Mouse (Mus musculus) E14TG2a.4 (cell line): Measurements from ENCODE around the gene Ppfibp2.

Source experiments
- H3K27me3 ChIP-seq: 2 replicates; pipeline ENCODE4 v1.6.1; 2014; ENCODE audit warnings: low read length, control low read depth; ENCODE audit not compliant: insufficient read depth
- H3K36me3 ChIP-seq: 2 replicates; pipeline ENCODE4 v1.6.1; 2014; ENCODE audit warnings: low read length, control low read depth; ENCODE audit not compliant: insufficient read depth
- H3K4me1 ChIP-seq: replicated peaks from 2 replicates; pipeline ENCODE4 v1.6.1; 2014; ENCODE audit warnings: low read depth, low read length, control low read depth
- H3K4me3 ChIP-seq: replicated peaks from 2 replicates; pipeline ENCODE4 v1.5.1; 2014; ENCODE audit warnings: mild to moderate bottlenecking, low read length
- H3K9me3 ChIP-seq: 2 replicates; pipeline ENCODE4 v1.6.1; 2014; ENCODE audit warnings: low read length, control low read depth
- CTCF ChIP-seq: conservative IDR thresholded peaks from 2 replicates; pipeline ENCODE4 v1.5.1; 2014; ENCODE audit warnings: low read length
- NANOG ChIP-seq: IDR thresholded peaks from 2 replicates; pipeline ENCODE4 v1.6.1; 2014; ENCODE audit warnings: borderline replicate concordance, low read length, mixed read lengths
- POU5F1 ChIP-seq: IDR thresholded peaks from 2 replicates; pipeline ENCODE4 v1.6.1; 2014; ENCODE audit warnings: low read length, borderline replicate concordance

The Ppfibp2 gene

GRCm38 (mm10) chr7:107594857-107595402, at the start of gene Ppfibp2:
Ppfibp2 (plus strand) TSS chr7:107595207.
- no peaks in the 10 kb centered on the region for H3K36me3 ChIP-seq
- peaks cover 34% of the 10 kb centered on the region for H3K4me1 ChIP-seq
- H3K9me3 ChIP-seq = peaks cover 12% of the 10 kb centered on the region
- no peak for TF ChIP-seq NANOG
- TF ChIP-seq POU5F1 = no peak
- TF ChIP-seq CTCF = no peak
- H3K4me3 ChIP-seq = peak within 1 kb of the TSS; percentile 88
- peaks cover 4% of the 10 kb centered on the region; the same call in 1 of the 2 replicates for H3K27me3 ChIP-seq

GRCm38 (mm10) chr7:107547872-107548271, 47.1 kb upstream of the Ppfibp2 start:
- no peak overlapping the region for H3K4me3 ChIP-seq
- peaks cover 29% of the 10 kb centered on the region for H3K9me3 ChIP-seq
- H3K36me3 ChIP-seq = peaks cover 51% of the 10 kb centered on the region
- H3K27me3 ChIP-seq = no peaks in the 10 kb centered on the region
- TF ChIP-seq NANOG = no peak
- TF ChIP-seq POU5F1 = no peak
- no peak for TF ChIP-seq CTCF
- peaks cover 12% of the 10 kb centered on the region for H3K4me1 ChIP-seq

- TF ChIP-seq NANOG (no peak), CTCF (no peak), POU5F1 (no peak)
- H3K9me3 ChIP-seq = peaks cover 41% of the 10 kb centered on the region
- H3K36me3 ChIP-seq = peaks cover 15% of the 10 kb centered on the region
- H3K27me3 ChIP-seq = no peaks in the 10 kb centered on the region
- peaks cover 33% of the 10 kb centered on the region for H3K4me1 ChIP-seq
- H3K4me3 ChIP-seq = no peak overlapping the region
Observed at GRCm38 (mm10) chr7:107553461-107553860, 41.5 kb upstream of the Ppfibp2 start.

- Histone ChIP-seq H3K4me1 (peaks cover 33% of the 10 kb centered on the region), H3K9me3 (peaks cover 27% of the 10 kb centered on the region), H3K36me3 (no peaks in the 10 kb centered on the region), H3K4me3 (no peak overlapping the region), H3K27me3 (no peaks in the 10 kb centered on the region)
- TF ChIP-seq POU5F1 = no peak
- peak; percentile 73 for TF ChIP-seq CTCF
Observed at GRCm38 (mm10) chr7:107555906-107556305, 39.1 kb upstream of the Ppfibp2 start.

- TF ChIP-seq NANOG (no peak), CTCF (no peak), POU5F1 (no peak)
- Histone ChIP-seq H3K36me3 (no peaks in the 10 kb centered on the region), H3K4me3 (no peak overlapping the region), H3K9me3 (peaks cover 15% of the 10 kb centered on the region; the same call in 1 of the 2 replicates), H3K27me3 (no peaks in the 10 kb centered on the region), H3K4me1 (no peaks in the 10 kb centered on the region)
Observed at GRCm38 (mm10) chr7:107560675-107561074, 34.3 kb upstream of the Ppfibp2 start.

GRCm38 (mm10) chr7:107561584-107561983, 33.4 kb upstream of the Ppfibp2 start:
- no peaks in the 10 kb centered on the region for H3K27me3 ChIP-seq
- H3K36me3 ChIP-seq = no peaks in the 10 kb centered on the region
- no peaks in the 10 kb centered on the region for H3K4me1 ChIP-seq
- H3K9me3 ChIP-seq = peaks cover 12% of the 10 kb centered on the region; the same call in 1 of the 2 replicates
- TF ChIP-seq CTCF (no peak), POU5F1 (no peak), NANOG (no peak)
- no peak overlapping the region for H3K4me3 ChIP-seq

- no peaks in the 10 kb centered on the region for H3K27me3 ChIP-seq
- TF ChIP-seq NANOG (no peak), CTCF (no peak), POU5F1 (no peak)
- peaks cover 12% of the 10 kb centered on the region; the same call in 1 of the 2 replicates for H3K9me3 ChIP-seq
- no peaks in the 10 kb centered on the region for H3K36me3 ChIP-seq
- H3K4me3 ChIP-seq = no peak overlapping the region
- no peaks in the 10 kb centered on the region; the same call in 1 of the 2 replicates for H3K4me1 ChIP-seq
Observed at GRCm38 (mm10) chr7:107563727-107564126, 31.3 kb upstream of the Ppfibp2 start.

GRCm38 (mm10) chr7:107567261-107567671, 27.7 kb upstream of the Ppfibp2 start, which contains the start of gene Olfml1:
Olfml1 (plus strand) TSS chr7:107567446.
- Histone ChIP-seq H3K36me3 (no peaks in the 10 kb centered on the region), H3K9me3 (peaks cover 15% of the 10 kb centered on the region), H3K27me3 (no peaks in the 10 kb centered on the region), H3K4me3 (no peak within 1 kb of the TSS), H3K4me1 (no peaks in the 10 kb centered on the region; the same call in 1 of the 2 replicates)
- no peak for TF ChIP-seq NANOG
- no peak for TF ChIP-seq CTCF
- no peak for TF ChIP-seq POU5F1

GRCm38 (mm10) chr7:107567674-107568073, 27.3 kb upstream of the Ppfibp2 start:
- TF ChIP-seq POU5F1 = no peak
- TF ChIP-seq NANOG = no peak
- no peak for TF ChIP-seq CTCF
- Histone ChIP-seq H3K36me3 (no peaks in the 10 kb centered on the region), H3K9me3 (peaks cover 15% of the 10 kb centered on the region), H3K4me1 (no peaks in the 10 kb centered on the region; the same call in 1 of the 2 replicates), H3K4me3 (no peak overlapping the region), H3K27me3 (no peaks in the 10 kb centered on the region)
